8 mouse cellular contexts compared by ENCODE assay signal in the genomic region with DNA sequence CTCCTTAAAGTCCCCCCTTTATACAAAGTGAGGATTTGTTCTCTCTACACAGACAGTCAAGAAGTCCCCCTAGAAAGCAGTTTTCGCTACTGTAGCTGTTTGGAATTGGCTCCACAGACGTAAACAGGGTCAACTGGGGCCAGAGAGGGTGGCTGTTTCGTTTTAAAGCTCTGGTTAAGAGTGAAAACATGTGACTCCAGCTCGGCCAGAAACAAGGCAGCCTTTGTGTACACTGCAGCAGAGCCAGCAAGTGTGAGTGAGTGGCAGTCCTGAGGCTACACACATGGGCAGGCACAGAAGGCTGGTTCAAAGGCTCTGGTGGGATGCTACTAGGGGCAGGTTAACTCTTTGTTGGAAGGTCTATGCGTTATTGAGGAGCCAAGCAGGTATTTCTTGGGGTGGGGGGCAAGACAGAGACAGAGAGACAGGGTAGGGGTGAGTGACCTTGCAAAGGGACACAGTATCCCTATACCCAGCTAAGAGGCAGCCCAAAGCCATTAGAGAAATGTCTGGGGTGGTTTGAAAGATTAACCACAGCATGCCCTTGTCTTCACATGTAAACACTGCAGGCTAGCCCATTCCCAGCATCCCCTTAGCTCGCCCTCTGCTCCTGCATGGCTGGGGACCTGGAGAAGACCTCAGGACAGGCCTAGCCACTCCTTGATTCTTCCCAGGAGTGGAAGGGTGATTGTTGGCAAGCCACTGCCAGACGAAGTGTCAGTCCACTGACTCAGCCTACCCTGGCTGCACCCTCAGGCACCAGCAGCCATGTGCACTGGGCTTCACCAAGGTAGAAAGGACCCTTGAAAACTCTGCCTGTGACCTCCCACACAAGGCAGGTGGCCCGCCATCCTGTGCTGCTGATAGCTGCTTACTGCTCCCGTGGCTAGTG. TPM values are rescaled to one million over a fixed set of nuclear protein-coding genes. Genes with fewer than 3 reads are reported as not detected.
DNase-seq lines count a peak whose midpoint lies in the region; ATAC-seq and TF ChIP-seq lines count a peak whose summit lies in the region.

No protein-coding gene starts in this region.

- H3K4me2 ChIP-seq in forebrain, embryonic 13.5 days = no peak overlapping the region

- peak; percentile 91 for ATAC-seq in forebrain, embryonic 13.5 days
- ATAC-seq in megakaryocyte-erythroid progenitor cell, adult 5-6 weeks (replicated peaks; ENCODE audit: low FRiP score, low TSS enrichment, poor library complexity, severe bottlenecking) = 0 out of 2 replicates have a peak, but pooled peaks have one; percentile 25

- no peak overlapping the region for H3K9ac ChIP-seq in forebrain, embryonic 13.5 days

- H3K4me3 ChIP-seq in spleen, adult 2 months (ENCODE audit: extremely low read depth, insufficient read depth, insufficient read length) = no peak overlapping the region
- no peak overlapping the region for H3K4me3 ChIP-seq in forebrain, embryonic 13.5 days
- H3K4me3 ChIP-seq in hindbrain, embryonic 10.5 days = no peak overlapping the region

- peak overlapping the region; percentile 67 for H3K27ac ChIP-seq in spleen, adult 2 months (ENCODE audit: insufficient read depth, low read length)
- no peak overlapping the region for H3K27ac ChIP-seq in forebrain, embryonic 13.5 days
- H3K27ac ChIP-seq in hindbrain, embryonic 10.5 days = peak overlapping the region; percentile 89

- H3K9me3 ChIP-seq in forebrain, embryonic 13.5 days (replicated peaks) = no peaks in the 10 kb centered on the region
- no peaks in the 10 kb centered on the region for H3K9me3 ChIP-seq in hindbrain, embryonic 10.5 days

- no peak for DNase-seq in spleen, adult 2 months (ENCODE audit: low read depth in 1 of 2, low spot score in 2 of 2)
- DNase-seq in spleen, postnatal 14 days (ENCODE audit: low spot score in 2 of 2) = no peak
- DNase-seq in hindbrain, embryonic 10.5 days (ENCODE audit: low spot score) = peak; percentile 76
- DNase-seq in layer of hippocampus, postnatal 10 days (ENCODE audit: low spot score in 2 of 2) = peak; percentile 42 to 56
- peak; percentile 73 for DNase-seq in testis, postnatal 14 days (ENCODE audit: low spot score)
- no peak for DNase-seq in cerebellum, postnatal 14 days

- H3K4me1 ChIP-seq in spleen, adult 2 months (ENCODE audit: control insufficient read depth, insufficient read depth, insufficient read length) = peaks cover 18% of the 10 kb centered on the region; the same call in 1 of the 2 replicates
- peaks cover 23% of the 10 kb centered on the region for H3K4me1 ChIP-seq in forebrain, embryonic 13.5 days
- peaks cover 48% of the 10 kb centered on the region for H3K4me1 ChIP-seq in hindbrain, embryonic 10.5 days (replicated peaks)

- no peak for TF ChIP-seq CTCF in spleen, adult 2 months (IDR thresholded peaks at IDR 0.05; ENCODE audit: extremely low read depth, insufficient read depth, insufficient read length, insufficient replicate concordance)

- no peaks in the 10 kb centered on the region for H3K27me3 ChIP-seq in spleen, adult 2 months (ENCODE audit: control insufficient read depth, insufficient read depth, low read length)
- no peaks in the 10 kb centered on the region for H3K27me3 ChIP-seq in forebrain, embryonic 13.5 days
- H3K27me3 ChIP-seq in hindbrain, embryonic 10.5 days (ENCODE audit: insufficient read depth, poor library complexity, severe bottlenecking) = no peaks in the 10 kb centered on the region; the same call in 1 of the 2 replicates

- no peaks in the 10 kb centered on the region for H3K36me3 ChIP-seq in spleen, adult 2 months (ENCODE audit: control insufficient read depth, insufficient read depth, low read length)
- H3K36me3 ChIP-seq in forebrain, embryonic 13.5 days (ENCODE audit: poor library complexity, severe bottlenecking) = no peaks in the 10 kb centered on the region
- no peaks in the 10 kb centered on the region for H3K36me3 ChIP-seq in hindbrain, embryonic 10.5 days

- TF ChIP-seq POLR2A in spleen, adult 2 months (IDR thresholded peaks at IDR 0.05; ENCODE audit: low read depth, low read length) = no peak

- WGBS in spleen, adult 2 months = 48% methylated on average over 9 of the region's 9 CpGs
- 39% methylated on average over 9 of the region's 9 CpGs for WGBS in forebrain, embryonic 13.5 days
- 42% methylated on average over 9 of the region's 9 CpGs for WGBS in hindbrain, embryonic 10.5 days

RNA-seq across cellular contexts. Expression of gene Bmf, which starts 29.2 kb away (rescaled TPM):
- polyA plus RNA-seq in spleen, adult 2 months (2012; rRNA removed) = 24.8 and 32.4 TPM in 2 replicates
- 1.6 and 2.8 TPM in 2 replicates for polyA plus RNA-seq in forebrain, embryonic 13.5 days (2015; fragmentation: Nextera tagmentation; extraction: Ambion mirVana)
- polyA plus RNA-seq in hindbrain, embryonic 10.5 days (2016; fragmentation: Nextera tagmentation; extraction: Ambion mirVana) = 4.8 and 4.9 TPM in 2 replicates
- 1 to 10 TPM; 2.3 to 4.5 TPM for total RNA-seq in layer of hippocampus, postnatal 10 days (2021)
- 1.2 TPM in 1 of 2 replicates, not detected in the other for total RNA-seq in megakaryocyte-erythroid progenitor cell, adult 5-6 weeks (2014; fragmentation: Nextera tagmentation)
- total RNA-seq in megakaryocyte-erythroid progenitor cell, adult 5-6 weeks (2017) = 1.3 and 2.1 TPM in 2 replicates

RNA-seq across cellular contexts. Expression of gene Srp14, which starts 40.8 kb away (rescaled TPM):
- 29.0 and 32.0 TPM in 2 replicates for polyA plus RNA-seq in spleen, adult 2 months (2012; rRNA removed)
- polyA plus RNA-seq in forebrain, embryonic 13.5 days (2015; fragmentation: Nextera tagmentation; extraction: Ambion mirVana) = 336 and 347 TPM in 2 replicates
- polyA plus RNA-seq in hindbrain, embryonic 10.5 days (2016; fragmentation: Nextera tagmentation; extraction: Ambion mirVana) = 281 and 316 TPM in 2 replicates
- 100 to 1,000 TPM; 171 to 194 TPM for total RNA-seq in layer of hippocampus, postnatal 10 days (2021)
- total RNA-seq in megakaryocyte-erythroid progenitor cell, adult 5-6 weeks (2014; fragmentation: Nextera tagmentation) = 137 and 155 TPM in 2 replicates
- 129 and 225 TPM in 2 replicates for total RNA-seq in megakaryocyte-erythroid progenitor cell, adult 5-6 weeks (2017)

Comparison
In these comparisons a context has a peak if more than half of its experiments do, and no peak if none do; other contexts are left out.
1. DNase-seq: peak in hindbrain, embryonic 10.5 days (single experiment), layer of hippocampus, postnatal 10 days (2 of 2) and testis, postnatal 14 days (single experiment); none in spleen, adult 2 months (0 of 2), spleen, postnatal 14 days (0 of 2) and cerebellum, postnatal 14 days (0 of 2).